Mouse (Mus musculus): Measurements from ENCODE around the gene Armc5. TPM values are rescaled to one million over a fixed set of nuclear protein-coding genes. Genes with fewer than 3 reads are reported as not detected.
A peak's percentile ranks its signal among the peaks of the same experiment; 100 is the strongest.

The Armc5 gene
- polyA plus RNA-seq, 1 experiment from 2014 or later, result 15.4 TPM

DNA sequence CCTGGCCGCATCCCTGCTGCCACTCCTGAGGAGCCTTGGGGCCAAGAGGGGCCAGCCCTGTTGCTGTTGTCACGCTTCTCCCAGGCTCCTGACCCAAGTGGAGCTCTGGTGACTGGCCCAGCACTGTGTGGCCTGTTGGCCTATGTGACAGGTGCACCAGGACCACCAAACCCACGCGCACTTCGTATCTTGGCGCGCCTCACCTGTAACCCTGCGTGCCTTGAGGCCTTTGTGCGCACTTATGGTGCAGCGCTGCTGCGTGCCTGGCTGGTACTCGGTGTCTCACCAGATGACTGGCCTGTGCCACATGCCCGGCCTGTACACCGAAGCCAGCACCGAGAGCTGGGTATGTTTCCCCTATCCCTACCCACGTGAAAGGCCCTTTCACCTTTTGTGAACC lies 5.2 kb downstream of the Armc5 start:
- Histone ChIP-seq H3K9ac (ENCODE audit: low read depth, low read length) (no peak overlapping the region), H3K9me3 (ENCODE audit: control insufficient read depth, low read length) (no peaks in the 10 kb centered on the region), H3K36me3 (ENCODE audit: control insufficient read depth, insufficient read depth, low read length) (peaks cover 11% of the 10 kb centered on the region; the same call in 1 of the 2 replicates), H3K4me2 (ENCODE audit: low read depth, low read length) (no peak overlapping the region), H3K27me3 (replicated peaks; ENCODE audit: control insufficient read depth, insufficient read depth, low read length) (no peaks in the 10 kb centered on the region), H3K27ac (ENCODE audit: low read length) (no peak overlapping the region), H3K4me3 (ENCODE audit: low read length) (no peak overlapping the region), H3K4me1 (ENCODE audit: control insufficient read depth, insufficient read depth, low read length) (peaks cover 11% of the 10 kb centered on the region)
- 95% methylated on average over 16 of the region's 16 CpGs for WGBS
- ATAC-seq, result no peak

DNA sequence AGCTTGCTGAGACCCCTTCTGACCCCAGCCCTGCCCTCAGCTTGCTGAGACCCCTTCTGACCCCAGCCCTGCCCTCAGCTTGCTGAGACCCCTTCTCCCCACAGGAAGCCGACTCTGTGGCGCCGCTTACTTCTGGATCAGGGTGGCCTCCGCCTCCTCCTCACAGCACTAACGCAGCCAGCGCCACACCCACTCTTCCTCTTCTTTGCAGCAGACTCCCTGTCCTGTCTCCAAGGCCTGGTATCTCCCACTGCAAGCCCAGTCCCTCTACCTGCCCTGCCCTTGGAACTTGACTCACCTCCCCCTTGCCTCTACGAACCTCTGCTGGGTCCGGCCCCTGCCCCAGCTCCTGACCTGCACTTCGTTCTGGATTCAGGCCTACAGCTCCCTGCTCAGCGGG lies 6.8 kb downstream of the Armc5 start:
- no peak for ATAC-seq
- H3K27me3 ChIP-seq (replicated peaks; ENCODE audit: control insufficient read depth, insufficient read depth, low read length), result no peaks in the 10 kb centered on the region
- no peak overlapping the region for H3K27ac ChIP-seq (ENCODE audit: low read length)
- WGBS, result 57% methylated on average over 10 of the region's 10 CpGs
- no peak overlapping the region for H3K4me3 ChIP-seq (ENCODE audit: low read length)
- no peak overlapping the region for H3K4me2 ChIP-seq (ENCODE audit: low read depth, low read length)
- H3K9me3 ChIP-seq (ENCODE audit: control insufficient read depth, low read length), result no peaks in the 10 kb centered on the region
- H3K4me1 ChIP-seq (ENCODE audit: control insufficient read depth, insufficient read depth, low read length), result peaks cover 16% of the 10 kb centered on the region
- H3K36me3 ChIP-seq (ENCODE audit: control insufficient read depth, insufficient read depth, low read length), result peaks cover 11% of the 10 kb centered on the region; the same call in 1 of the 2 replicates
- H3K9ac ChIP-seq (ENCODE audit: low read depth, low read length), result no peak overlapping the region

DNA sequence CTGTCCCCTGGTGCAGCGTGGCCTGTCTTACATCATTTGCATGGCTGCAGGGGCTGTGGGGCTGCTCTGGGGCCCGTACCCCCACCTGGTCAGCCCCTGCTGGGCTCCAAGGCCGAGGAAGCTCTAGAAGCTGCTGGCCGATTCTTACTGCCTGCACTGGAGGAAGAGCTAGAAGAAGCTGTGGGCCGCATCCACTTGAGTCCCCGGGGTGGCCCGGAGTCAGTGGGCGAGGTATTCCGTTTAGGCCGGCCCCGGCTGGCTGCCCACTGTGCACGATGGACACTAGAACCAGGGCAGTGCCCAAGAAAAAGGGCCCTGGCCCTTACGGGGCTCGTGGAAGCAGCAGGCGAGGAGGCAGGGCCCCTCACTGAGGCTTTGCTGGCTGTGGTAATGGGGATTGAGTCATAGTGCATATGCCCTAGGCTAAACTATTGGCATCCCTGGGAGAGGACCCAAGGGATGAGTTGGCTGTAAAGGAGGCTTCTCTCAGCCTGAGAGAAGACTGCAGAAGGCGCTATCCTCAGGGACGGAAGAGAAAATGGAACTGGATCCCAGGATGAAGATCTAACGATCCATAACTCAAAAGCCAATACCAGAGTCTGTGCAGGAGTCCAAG lies 7.4 kb downstream of the Armc5 start:
- Histone ChIP-seq H3K27ac (ENCODE audit: low read length) (no peak overlapping the region), H3K4me1 (ENCODE audit: control insufficient read depth, insufficient read depth, low read length) (peaks cover 16% of the 10 kb centered on the region), H3K4me2 (ENCODE audit: low read depth, low read length) (no peak overlapping the region), H3K9ac (ENCODE audit: low read depth, low read length) (no peak overlapping the region), H3K4me3 (ENCODE audit: low read length) (no peak overlapping the region), H3K27me3 (replicated peaks; ENCODE audit: control insufficient read depth, insufficient read depth, low read length) (no peaks in the 10 kb centered on the region), H3K36me3 (ENCODE audit: control insufficient read depth, insufficient read depth, low read length) (peaks cover 11% of the 10 kb centered on the region; the same call in 1 of the 2 replicates), H3K9me3 (ENCODE audit: control insufficient read depth, low read length) (no peaks in the 10 kb centered on the region)
- ATAC-seq, result no peak
- WGBS, result 89% methylated on average over 18 of the region's 18 CpGs

DNA sequence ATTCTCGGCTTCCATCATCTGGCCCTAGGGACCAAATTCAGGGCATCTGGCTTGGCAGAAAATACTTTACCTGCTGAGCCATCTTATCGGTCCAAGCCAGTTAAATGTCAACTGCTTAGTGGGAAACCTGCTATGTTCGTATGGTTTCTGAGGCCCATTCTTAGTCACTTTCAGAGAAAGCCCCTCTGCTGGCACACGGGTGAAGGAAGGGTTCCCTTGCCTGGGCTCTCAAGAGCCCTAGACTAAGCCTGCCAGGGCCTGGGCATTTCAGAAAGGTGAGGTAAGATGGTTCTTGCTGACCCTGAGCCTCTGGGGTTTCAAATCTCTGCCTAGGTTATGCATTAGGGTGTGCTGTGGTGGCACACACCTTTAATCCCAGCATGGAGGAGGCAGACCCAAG lies 8.4 kb downstream of the Armc5 start:
- Histone ChIP-seq H3K36me3 (ENCODE audit: control insufficient read depth, insufficient read depth, low read length) (peaks cover 6% of the 10 kb centered on the region; the same call in 1 of the 2 replicates), H3K9ac (ENCODE audit: low read depth, low read length) (peak overlapping the region; percentile 85; the same call in 1 of the 2 replicates), H3K9me3 (ENCODE audit: control insufficient read depth, low read length) (no peaks in the 10 kb centered on the region), H3K27me3 (replicated peaks; ENCODE audit: control insufficient read depth, insufficient read depth, low read length) (no peaks in the 10 kb centered on the region), H3K4me1 (ENCODE audit: control insufficient read depth, insufficient read depth, low read length) (peaks cover 13% of the 10 kb centered on the region; the same call in 1 of the 2 replicates), H3K4me3 (ENCODE audit: low read length) (no peak overlapping the region), H3K27ac (ENCODE audit: low read length) (peak overlapping the region; percentile 97), H3K4me2 (ENCODE audit: low read depth, low read length) (no peak overlapping the region)
- ATAC-seq, result no peak
- 85% methylated on average over 4 of the region's 4 CpGs for WGBS

DNA sequence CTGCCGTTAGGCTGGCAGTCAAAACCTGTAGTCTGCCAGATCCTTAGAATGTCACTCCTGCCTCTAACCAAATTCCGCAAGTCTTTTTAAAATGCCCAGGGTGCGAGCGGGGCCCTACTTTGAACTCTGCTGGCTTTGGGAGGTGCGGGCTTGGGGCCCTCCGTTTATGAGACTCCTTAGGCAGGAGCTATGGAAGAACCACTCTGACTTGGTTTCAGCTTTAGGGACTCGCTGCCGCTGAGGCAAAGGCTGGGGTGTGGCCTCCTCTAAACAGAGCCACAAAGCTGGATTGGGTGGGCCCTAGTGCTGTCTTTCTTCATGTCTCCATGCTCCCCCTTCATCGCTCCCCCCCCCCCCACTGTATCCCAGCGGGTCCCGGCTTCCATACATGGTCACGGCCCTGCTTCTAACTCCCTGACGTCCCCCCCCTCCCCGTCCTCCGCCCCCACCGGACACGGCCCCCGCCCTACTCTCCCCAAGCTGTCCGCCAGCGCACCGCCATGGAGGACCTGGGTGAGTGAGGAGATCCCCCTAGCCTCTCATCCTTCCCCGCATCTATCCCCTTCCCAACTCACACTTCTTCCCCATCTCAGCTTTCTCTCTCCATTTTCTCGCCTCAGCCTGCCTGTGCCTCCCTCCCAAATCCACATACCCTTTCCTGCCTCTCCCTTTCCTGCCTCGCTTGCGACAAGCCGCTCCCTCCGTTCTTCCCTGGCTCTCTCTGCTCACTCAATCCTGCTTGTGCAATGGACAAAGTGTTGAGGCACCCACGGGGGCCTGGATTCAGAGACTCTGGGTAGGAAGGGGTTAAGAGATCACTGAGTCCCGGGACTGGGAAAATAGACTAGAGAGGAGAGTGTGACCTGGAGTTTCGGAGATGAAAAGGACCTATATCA lies 9.6 kb downstream of the Armc5 start, which contains the start of gene Tgfb1i1:
Gene Tgfb1i1, plus strand, starts transcription at position 317 of the 896 bp plus-strand sequence.
- peak; percentile 83 for ATAC-seq
- peak within 1 kb of the TSS; percentile 85 for H3K9ac ChIP-seq (ENCODE audit: low read depth, low read length)
- peak within 1 kb of the TSS; percentile 63 for H3K4me2 ChIP-seq (ENCODE audit: low read depth, low read length)
- peaks cover 12% of the 10 kb centered on the region; the same call in 1 of the 2 replicates for H3K4me1 ChIP-seq (ENCODE audit: control insufficient read depth, insufficient read depth, low read length)
- no peaks in the 10 kb centered on the region for H3K9me3 ChIP-seq (ENCODE audit: control insufficient read depth, low read length)
- H3K36me3 ChIP-seq (ENCODE audit: control insufficient read depth, insufficient read depth, low read length), result peaks cover 6% of the 10 kb centered on the region; the same call in 1 of the 2 replicates
- H3K27me3 ChIP-seq (replicated peaks; ENCODE audit: control insufficient read depth, insufficient read depth, low read length), result no peaks in the 10 kb centered on the region
- 2% methylated on average over 23 of the region's 30 CpGs for WGBS
- H3K27ac ChIP-seq (ENCODE audit: low read length), result peak within 1 kb of the TSS; percentile 97
- H3K4me3 ChIP-seq (ENCODE audit: low read length), result peak within 1 kb of the TSS; percentile 66

DNA sequence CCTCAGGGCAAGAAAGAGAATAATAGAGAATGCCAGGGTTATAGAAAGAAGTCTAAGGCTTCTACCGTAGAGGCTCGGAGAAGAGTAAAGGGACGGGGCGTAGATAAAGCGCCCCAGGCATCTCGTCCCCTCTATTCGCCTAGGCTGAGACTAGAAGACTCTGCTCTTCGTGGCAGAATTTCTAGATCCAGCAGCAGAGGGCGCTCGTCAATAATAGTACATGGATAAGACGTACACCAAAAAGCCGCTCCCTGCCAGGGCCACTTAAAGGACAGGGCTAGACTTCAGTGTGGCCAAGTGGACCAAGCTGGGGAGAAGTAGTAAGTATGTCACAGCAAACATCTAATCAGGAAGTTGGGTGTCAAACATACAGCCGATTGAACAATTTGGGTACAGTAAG lies 10.3 kb downstream of the Armc5 start:
- Histone ChIP-seq H3K9me3 (ENCODE audit: control insufficient read depth, low read length) (no peaks in the 10 kb centered on the region), H3K9ac (ENCODE audit: low read depth, low read length) (peak overlapping the region; percentile 85), H3K4me3 (ENCODE audit: low read length) (peak overlapping the region; percentile 66), H3K4me2 (ENCODE audit: low read depth, low read length) (peak overlapping the region; percentile 63), H3K27me3 (replicated peaks; ENCODE audit: control insufficient read depth, insufficient read depth, low read length) (no peaks in the 10 kb centered on the region), H3K27ac (ENCODE audit: low read length) (peak overlapping the region; percentile 97), H3K4me1 (ENCODE audit: control insufficient read depth, insufficient read depth, low read length) (peaks cover 14% of the 10 kb centered on the region; the same call in 1 of the 2 replicates), H3K36me3 (ENCODE audit: control insufficient read depth, insufficient read depth, low read length) (peaks cover 6% of the 10 kb centered on the region; the same call in 1 of the 2 replicates)
- under 1% methylated on average over 13 of the region's 13 CpGs for whole genome bisulfite sequencing
- ATAC-seq, result peak; percentile 74

DNA sequence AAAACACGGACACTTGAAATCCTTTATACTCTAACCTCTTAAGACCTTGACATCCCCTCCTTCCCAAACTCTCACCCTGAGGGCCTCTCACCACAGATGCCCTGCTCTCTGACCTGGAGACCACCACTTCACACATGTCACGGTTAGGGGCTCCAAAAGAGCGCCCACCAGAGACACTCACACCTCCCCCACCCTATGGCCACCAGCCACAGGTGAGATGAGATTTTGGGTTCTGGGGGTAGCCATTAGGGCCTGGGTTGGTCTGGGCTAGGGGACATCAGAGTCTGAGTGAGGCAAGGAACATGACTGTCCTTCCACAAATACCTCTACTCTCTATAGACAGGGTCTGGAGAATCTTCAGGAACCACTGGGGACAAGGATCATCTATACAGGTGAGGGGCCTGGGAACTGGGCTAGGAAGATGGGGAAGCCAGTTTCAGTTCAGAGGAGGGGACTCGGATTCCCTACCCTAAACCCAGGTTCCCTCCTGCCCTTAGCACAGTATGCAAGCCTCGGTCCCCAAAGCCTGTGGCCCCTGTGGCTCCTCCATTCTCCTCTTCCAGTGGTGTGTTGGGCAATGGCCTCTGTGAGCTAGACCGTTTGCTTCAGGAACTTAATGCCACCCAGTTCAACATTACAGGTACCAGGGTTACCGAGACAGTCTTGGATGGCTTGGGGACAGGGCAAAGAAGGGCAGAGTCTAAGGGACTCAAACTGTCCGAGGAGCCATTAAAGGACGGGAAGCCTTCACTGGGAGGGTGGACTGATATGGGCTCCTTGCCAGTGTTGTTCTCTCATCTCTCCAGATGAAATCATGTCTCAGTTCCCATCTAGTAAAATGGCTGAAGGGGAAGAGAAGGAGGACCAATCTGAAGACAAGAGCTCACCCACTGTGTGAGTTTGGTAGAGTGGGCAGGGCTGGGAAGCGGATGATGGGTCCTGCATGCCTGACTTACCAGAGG lies 11.2 kb downstream of the Armc5 start:
- no peaks in the 10 kb centered on the region for H3K9me3 ChIP-seq (ENCODE audit: control insufficient read depth, low read length)
- H3K36me3 ChIP-seq (ENCODE audit: control insufficient read depth, insufficient read depth, low read length), result peaks cover 6% of the 10 kb centered on the region; the same call in 1 of the 2 replicates
- no peaks in the 10 kb centered on the region for H3K27me3 ChIP-seq (replicated peaks; ENCODE audit: control insufficient read depth, insufficient read depth, low read length)
- 76% methylated on average over 10 of the region's 10 CpGs for WGBS
- ATAC-seq, result no peak
- peak overlapping the region; percentile 66 for H3K4me3 ChIP-seq (ENCODE audit: low read length)
- H3K4me2 ChIP-seq (ENCODE audit: low read depth, low read length), result peak overlapping the region; percentile 63
- H3K27ac ChIP-seq (ENCODE audit: low read length), result peak overlapping the region; percentile 19; the same call in 1 of the 2 replicates
- peak overlapping the region; percentile 85 for H3K9ac ChIP-seq (ENCODE audit: low read depth, low read length)
- H3K4me1 ChIP-seq (ENCODE audit: control insufficient read depth, insufficient read depth, low read length), result peaks cover 16% of the 10 kb centered on the region; the same call in 1 of the 2 replicates

DNA sequence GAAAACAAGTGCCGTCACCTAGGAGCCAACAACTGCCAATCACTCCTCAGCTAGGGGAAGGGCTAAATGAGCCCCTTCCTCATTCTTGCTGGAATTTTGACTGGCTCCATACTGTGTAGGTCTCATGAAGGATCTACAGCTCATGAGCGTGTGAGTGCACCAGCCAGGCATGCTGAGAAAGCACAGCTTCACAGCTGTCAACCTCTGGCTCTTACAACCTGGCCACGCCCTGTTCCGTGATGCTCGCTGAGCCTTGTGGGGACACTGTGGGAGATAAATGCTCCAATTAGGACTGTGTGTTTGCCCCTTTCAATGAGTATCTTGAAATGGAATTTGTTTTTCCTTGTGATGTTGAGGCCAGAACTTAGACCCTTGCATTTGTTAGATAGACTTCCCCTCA lies 12.9 kb downstream of the Armc5 start:
- Histone ChIP-seq H3K9me3 (ENCODE audit: control insufficient read depth, low read length) (no peaks in the 10 kb centered on the region), H3K4me3 (ENCODE audit: low read length) (no peak overlapping the region), H3K4me2 (ENCODE audit: low read depth, low read length) (peak overlapping the region; percentile 34), H3K9ac (ENCODE audit: low read depth, low read length) (no peak overlapping the region; the same call in 1 of the 2 replicates), H3K4me1 (ENCODE audit: control insufficient read depth, insufficient read depth, low read length) (peaks cover 16% of the 10 kb centered on the region; the same call in 1 of the 2 replicates), H3K27me3 (replicated peaks; ENCODE audit: control insufficient read depth, insufficient read depth, low read length) (no peaks in the 10 kb centered on the region), H3K27ac (ENCODE audit: low read length) (no peak overlapping the region), H3K36me3 (ENCODE audit: control insufficient read depth, insufficient read depth, low read length) (no peaks in the 10 kb centered on the region)
- no peak for ATAC-seq
- WGBS, result 72% methylated on average over 5 of the region's 5 CpGs

All from intestine, embryonic 16.5 days (tissue).